Mouse (Mus musculus) large intestine, adult 2 months (tissue): ENCODE data around the gene Tspan4. TPM values are rescaled to one million over a fixed set of nuclear protein-coding genes. Genes with fewer than 3 reads are reported as not detected.

ENCODE experiments used
- DNase-seq: peaks from one replicate; pipeline ENCODE4 v3.0.0-alpha.2; 2012; ENCODE audit warnings: low read depth, low spot score
- WGBS: fragments of 180-500 bp; shearing (Covaris S2); methylation state at CpG from one replicate; pipeline ENCODE4 v1.1.7; 2018; 5-methylcytosine and 5-hydroxymethylcytosine counted together
- polyA plus RNA-seq: library from polyadenylated mRNA; depleted of rRNA; stranded (reverse); fragments of >200 nt; gene quantifications from 2 replicates; pipeline ENCODE4 v1.2.3, GENCODE M21; 2012; rRNA removed

Gene Tspan4
- 19.5 and 21.6 TPM in 2 replicates for polyA plus RNA-seq

GRCm38 (mm10) chr7:141475011-141475804 lies at the start of gene Tspan4, which contains the start of gene Polr2l:
TSS of gene Tspan4 (plus strand) at chr7:141475240.
TSS of gene Polr2l (minus strand) at chr7:141475132.
- DNase-seq, result no peak
- WGBS, result under 1% methylated on average over 87 of the region's 87 CpGs

- DNase-seq, result no peak
- 76% methylated on average over 12 of the region's 12 CpGs for WGBS
Measured at GRCm38 (mm10) chr7:141426948-141427730, 47.9 kb upstream of the Tspan4 start.

GRCm38 (mm10) chr7:141428701-141429100 lies 46.3 kb upstream of the Tspan4 start:
- DNase-seq, result no peak
- WGBS, result 76% methylated on average over 5 of the region's 5 CpGs

GRCm38 (mm10) chr7:141429310-141429709 lies 45.7 kb upstream of the Tspan4 start, which contains the start of gene Cend1:
TSS of gene Cend1 (minus strand) at chr7:141429491.
- 22% methylated on average over 19 of the region's 19 CpGs for WGBS
- DNase-seq, result no peak

- no peak for DNase-seq
- 66% methylated on average over 9 of the region's 9 CpGs for WGBS
Measured at GRCm38 (mm10) chr7:141429840-141430584, 45.0 kb upstream of the Tspan4 start.

GRCm38 (mm10) chr7:141430585-141431240 lies 44.3 kb upstream of the Tspan4 start:
- WGBS, result 96% methylated on average over 9 of the region's 9 CpGs
- DNase-seq, result no peak

- no peak for DNase-seq
- WGBS, result 93% methylated on average over 19 of the region's 19 CpGs
Measured at GRCm38 (mm10) chr7:141431434-141432185, 43.4 kb upstream of the Tspan4 start.

- WGBS, result 63% methylated on average over 8 of the region's 8 CpGs
- no peak for DNase-seq
Measured at GRCm38 (mm10) chr7:141432186-141432611, 42.8 kb upstream of the Tspan4 start.

- no peak for DNase-seq
- WGBS, result 51% methylated on average over 6 of the region's 6 CpGs
Measured at GRCm38 (mm10) chr7:141432741-141433516, 42.1 kb upstream of the Tspan4 start.

- WGBS, result 75% methylated on average over 15 of the region's 15 CpGs
Measured at GRCm38 (mm10) chr7:141433517-141434400, 41.3 kb upstream of the Tspan4 start.

GRCm38 (mm10) chr7:141434464-141434863 lies 40.6 kb upstream of the Tspan4 start:
- WGBS, result 17% methylated on average over 8 of the region's 8 CpGs
- DNase-seq, result no peak

More at GRCm38 (mm10) chr7:141433517-141434400, 41.3 kb upstream of the Tspan4 start:
- no peak for DNase-seq

- no peak for DNase-seq
- 2% methylated on average over 17 of the region's 17 CpGs for WGBS
Measured at GRCm38 (mm10) chr7:141435129-141435855, 39.7 kb upstream of the Tspan4 start.

GRCm38 (mm10) chr7:141435856-141436522 lies 39.1 kb upstream of the Tspan4 start:
- 69% methylated on average over 9 of the region's 9 CpGs for WGBS

GRCm38 (mm10) chr7:141436523-141436892 lies 38.5 kb upstream of the Tspan4 start:
- 44% methylated on average over 2 of the region's 2 CpGs for WGBS
- DNase-seq, result no peak

More at GRCm38 (mm10) chr7:141435856-141436522, 39.1 kb upstream of the Tspan4 start:
- DNase-seq, result no peak

GRCm38 (mm10) chr7:141437178-141438120 lies 37.6 kb upstream of the Tspan4 start, which contains the start of gene Slc25a22:
TSS of gene Slc25a22 (minus strand) at chr7:141437892.
- 7% methylated on average over 53 of the region's 53 CpGs for WGBS
- no peak for DNase-seq
